Mouse (Mus musculus): ENCODE measurements around the gene Nptx1. TPM values are rescaled to one million over a fixed set of nuclear protein-coding genes. Genes with fewer than 3 reads are reported as not detected.
A peak's percentile ranks its signal among the peaks of the same experiment; 100 is the strongest.

Gene Nptx1
- polyA plus RNA-seq, 1 experiment from 2014 or later, result 0.59 TPM

GRCm38 (mm10) chr11:119490861-119491689 is 56.5 kb downstream of the Nptx1 start, which contains the start of gene Endov:
TSS of gene Endov (plus strand) at chr11:119491347.
- Histone ChIP-seq H3K4me1 (ENCODE audit: control insufficient read depth, insufficient read depth, low read length) (peaks cover 11% of the 10 kb centered on the region; the same call in 1 of the 2 replicates), H3K27ac (ENCODE audit: low read length) (peak within 1 kb of the TSS; percentile 82), H3K4me3 (ENCODE audit: low read depth, low read length) (peak within 1 kb of the TSS; percentile 74), H3K4me2 (replicated peaks; ENCODE audit: low read depth, low read length) (peak within 1 kb of the TSS; percentile 89), H3K9me3 (ENCODE audit: control insufficient read depth, low read depth, low read length) (no peaks in the 10 kb centered on the region), H3K27me3 (ENCODE audit: control insufficient read depth, insufficient read depth, low read length) (no peaks in the 10 kb centered on the region), H3K9ac (replicated peaks; ENCODE audit: low read depth, low read length) (peak within 1 kb of the TSS; percentile 88), H3K36me3 (ENCODE audit: control insufficient read depth, insufficient read depth, low read length) (peaks cover 11% of the 10 kb centered on the region; the same call in 1 of the 2 replicates)
- peak; percentile 94 for ATAC-seq (ENCODE audit: insufficient number of reproducible peaks, insufficient read depth, low FRiP score, low read depth)
- WGBS, result 1% methylated on average over 66 of the region's 66 CpGs

Other genes starting within 250 kb of the Nptx1 start
- gene Eif4a3, start 247.7 kb downstream of the Nptx1 start, polyA plus RNA-seq (2014; fragmentation: Nextera tagmentation; extraction: Ambion mirVana), result 347 and 363 TPM in 2 replicates
- gene Card14, start 240.0 kb downstream of the Nptx1 start, polyA plus RNA-seq (2014; fragmentation: Nextera tagmentation; extraction: Ambion mirVana), result 0.34 and 0.38 TPM in 2 replicates
- 5.8 and 8.8 TPM in 2 replicates for gene Sgsh, start 192.2 kb downstream of the Nptx1 start, polyA plus RNA-seq (2014; fragmentation: Nextera tagmentation; extraction: Ambion mirVana)
- gene Slc26a11, start 192.2 kb downstream of the Nptx1 start, polyA plus RNA-seq (2014; fragmentation: Nextera tagmentation; extraction: Ambion mirVana), result 9.0 and 11.8 TPM in 2 replicates
- 11.1 and 13.5 TPM in 2 replicates for gene Rnf213, start 154.7 kb downstream of the Nptx1 start, polyA plus RNA-seq (2014; fragmentation: Nextera tagmentation; extraction: Ambion mirVana)
- 15.7 and 17.0 TPM in 2 replicates for gene Endov, start 56.4 kb downstream of the Nptx1 start, polyA plus RNA-seq (2014; fragmentation: Nextera tagmentation; extraction: Ambion mirVana)
- 12.7 and 13.1 TPM in 2 replicates for gene Rptor, start 55.2 kb upstream of the Nptx1 start, polyA plus RNA-seq (2014; fragmentation: Nextera tagmentation; extraction: Ambion mirVana)